Mouse (Mus musculus) urinary bladder, postnatal 4 days (tissue): ENCODE results near the gene Nudcd3.

Experiments used
- DNase-seq, 2 experiments: peaks; one replicate each; pipeline ENCODE4 v3.0.0; 2021 to 2022; ENCODE audit warnings: low spot score in 2 of 2

The Nudcd3 gene

GRCm38 (mm10) chr11:6063501-6064214 is 136.6 kb downstream of the Nudcd3 start:
- no peak for DNase-seq

- DNase-seq: no peak
Observed at GRCm38 (mm10) chr11:6063065-6063464, 137.2 kb downstream of the Nudcd3 start.

GRCm38 (mm10) chr11:6062329-6062728 is 137.9 kb downstream of the Nudcd3 start:
- no peak for DNase-seq

GRCm38 (mm10) chr11:6061891-6062290 is 138.3 kb downstream of the Nudcd3 start:
- DNase-seq: no peak

GRCm38 (mm10) chr11:6059162-6059561 is 141.1 kb downstream of the Nudcd3 start:
- no peak for DNase-seq
